Mouse (Mus musculus) layer of hippocampus, postnatal 14 days (tissue): ENCODE measurements around the gene Atf4. TPM values are rescaled to one million over a fixed set of nuclear protein-coding genes. Genes with fewer than 3 reads are reported as not detected.

Experiments
- DNase-seq, 2 experiments: peaks; one replicate each; pipeline ENCODE4 v3.0.0; 2021 to 2022; ENCODE audit warnings: low spot score in 2 of 2, mixed read lengths in 1 of 2
- long read RNA-seq, 2 experiments: library from polyadenylated mRNA; stranded (forward); transcript quantifications; one replicate each; pipeline ENCODE4 v2.0.0; 2021
- total RNA-seq, 2 experiments: library from RNA; stranded (reverse); gene quantifications; 2 replicates each; pipeline ENCODE4 v1.2.3; 2021

Gene Atf4
- 10 to 100 TPM; 96.2 to 96.4 TPM for total RNA-seq
- long read RNA-seq, experiment 1, transcript Atf4-201 (3 exons, 1,725 nt) = major isoform, 46 of 54 reads
- long read RNA-seq, experiment 1, partial matches to known transcripts = 3 of 54 reads
- long read RNA-seq, experiment 1, other reads (novel, unspliced or antisense) = 1 of 54 reads
- long read RNA-seq, experiment 2, transcript Atf4-203 (1 exons, 2,019 nt) = minor isoform, 7 of 70 reads
- long read RNA-seq, experiment 2, transcript Atf4-201 (3 exons, 1,725 nt) = major isoform, 63 of 70 reads
- long read RNA-seq, experiment 2, partial matches to known transcripts = 0 of 70 reads
- long read RNA-seq, experiment 2, other reads (novel, unspliced or antisense) = 0 of 70 reads

- DNase-seq = peak; percentile 99 to 100
Observed at GRCm38 (mm10) chr15:80254847-80255645, at the start of gene Atf4. Atf4 (plus strand) TSS chr15:80255184.

GRCm38 (mm10) chr15:80206057-80206565 lies 48.9 kb upstream of the Atf4 start:
- no peak for DNase-seq

- DNase-seq = no peak
Observed at GRCm38 (mm10) chr15:80208446-80208845, 46.5 kb upstream of the Atf4 start.

GRCm38 (mm10) chr15:80213688-80214087 lies 41.3 kb upstream of the Atf4 start:
- no peak for DNase-seq

DNA sequence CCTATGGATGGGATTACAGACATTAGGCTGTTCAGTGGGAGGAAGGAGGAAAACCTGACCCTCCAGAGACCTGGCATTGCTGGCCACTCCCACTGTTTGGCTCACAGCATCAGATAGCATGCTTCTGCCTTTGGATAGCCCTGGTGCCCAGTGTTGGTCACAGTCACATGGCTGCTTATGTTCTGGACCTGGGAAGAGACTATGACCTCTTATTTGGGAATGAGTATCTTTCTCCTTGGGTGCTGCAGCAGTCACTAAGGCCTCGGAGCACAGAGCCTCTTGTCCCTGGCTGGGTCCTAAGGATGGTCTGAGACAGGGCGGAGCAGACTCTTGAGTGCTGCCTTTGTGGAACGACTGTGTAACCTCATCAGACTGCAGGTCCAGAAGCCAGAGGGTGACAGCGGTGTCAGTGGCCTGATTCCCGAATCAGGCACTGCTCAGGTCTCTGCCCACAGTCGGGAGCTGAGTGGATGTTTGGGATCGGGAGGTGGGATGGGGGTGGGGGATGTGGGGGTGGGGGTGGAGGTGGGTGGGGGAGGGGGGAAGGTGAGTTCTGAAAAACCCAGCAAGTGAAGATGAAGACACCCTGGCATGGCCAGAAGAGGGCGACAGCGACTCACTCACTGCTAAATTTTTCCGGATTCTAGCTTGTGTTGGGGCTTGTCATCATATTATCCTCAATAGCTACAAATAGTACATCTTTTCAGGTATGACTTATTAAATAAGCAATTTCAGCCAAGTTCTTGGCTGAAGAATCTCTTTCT lies 39.1 kb upstream of the Atf4 start:
- no peak for DNase-seq

- no peak for DNase-seq
Observed at GRCm38 (mm10) chr15:80216480-80216820, 38.5 kb upstream of the Atf4 start.

GRCm38 (mm10) chr15:80217476-80217875 lies 37.5 kb upstream of the Atf4 start:
- DNase-seq = no peak

GRCm38 (mm10) chr15:80219211-80219610 lies 35.8 kb upstream of the Atf4 start:
- DNase-seq = no peak

DNA sequence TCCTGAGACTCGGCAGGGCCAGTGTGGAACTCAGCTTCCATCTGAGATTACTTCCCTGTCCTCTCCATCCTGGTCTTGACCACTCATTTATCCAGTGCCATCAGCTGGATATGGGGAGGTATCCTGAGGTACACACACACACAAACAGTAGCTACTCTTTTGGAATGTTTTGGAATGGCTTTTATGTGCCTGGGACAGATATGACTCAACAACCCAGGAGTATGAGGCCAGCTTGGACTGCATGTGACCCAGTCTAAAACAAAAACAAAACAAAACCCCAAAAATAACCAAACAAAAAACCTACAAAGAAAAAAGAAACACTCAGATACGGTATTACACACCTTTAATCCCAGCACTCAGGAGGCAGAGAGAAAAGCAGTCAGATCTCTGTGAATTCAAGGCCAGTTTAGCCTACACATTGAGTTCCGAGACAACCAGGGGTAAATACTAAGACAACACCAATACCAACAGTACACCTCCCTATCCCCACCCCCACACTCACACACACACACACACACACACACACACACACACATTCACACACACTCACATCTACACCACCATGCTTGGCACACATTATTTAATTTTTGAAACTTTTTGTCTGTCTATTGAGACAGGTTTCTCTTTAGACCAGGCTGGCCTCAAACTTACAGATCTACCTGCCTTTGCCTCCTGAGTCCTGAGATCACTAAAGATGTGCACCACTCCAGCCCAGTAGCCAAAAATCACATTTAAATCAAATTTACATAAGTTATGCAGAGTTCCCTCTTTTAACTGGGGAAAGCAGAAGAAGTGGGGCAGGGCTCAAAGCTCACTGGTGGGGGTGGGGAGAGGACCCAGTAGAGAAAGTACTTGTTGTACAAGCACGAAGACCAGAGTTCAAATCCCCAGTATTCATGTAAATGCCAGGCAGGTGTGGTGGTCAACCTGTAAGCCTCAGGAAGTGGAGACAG lies 35.0 kb upstream of the Atf4 start:
- no peak for DNase-seq

- DNase-seq = no peak
Observed at GRCm38 (mm10) chr15:80221031-80221430, 34.0 kb upstream of the Atf4 start.

DNA sequence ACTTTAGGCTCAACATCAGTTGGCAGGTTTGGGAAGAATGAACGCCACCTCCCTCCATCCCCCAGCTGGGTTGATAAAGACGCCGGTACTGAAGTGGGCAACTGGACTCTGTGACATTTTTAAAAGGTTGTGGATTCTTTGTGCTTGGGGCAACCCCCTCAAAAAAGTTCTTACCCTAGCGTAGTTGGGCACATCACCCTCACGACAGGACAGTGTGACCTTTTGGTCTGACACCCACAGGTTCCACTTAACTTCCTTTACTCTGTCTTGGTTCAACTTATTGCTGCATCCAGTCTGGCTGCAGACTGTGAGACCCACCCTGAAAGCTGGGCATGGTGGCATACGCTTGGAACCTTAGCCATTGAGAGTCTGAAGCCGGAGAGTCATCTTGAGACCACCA lies 31.2 kb upstream of the Atf4 start:
- no peak for DNase-seq

GRCm38 (mm10) chr15:80225208-80225607 lies 29.8 kb upstream of the Atf4 start:
- DNase-seq = peak; percentile 54 to 60

DNA sequence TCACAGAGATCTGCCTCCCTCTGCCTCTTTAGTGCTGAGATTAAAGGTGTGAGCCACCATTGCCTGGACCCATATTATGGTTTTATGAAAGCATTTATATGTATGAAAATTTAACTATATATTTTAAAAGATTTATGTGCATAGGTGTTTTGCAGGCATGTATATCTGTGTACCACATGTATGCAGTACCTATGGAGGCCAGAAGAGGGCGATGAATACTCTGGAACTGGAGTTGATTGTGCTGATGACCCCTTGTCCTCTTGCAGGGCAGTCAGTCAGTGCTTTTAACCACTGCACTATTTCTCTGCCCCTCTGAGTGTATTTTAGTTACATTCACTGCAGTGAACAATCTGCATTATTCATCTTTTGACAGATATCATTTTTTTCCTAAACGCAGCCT lies 29.2 kb upstream of the Atf4 start:
- DNase-seq = peak in 1 of 2 experiments; percentile 54

DNA sequence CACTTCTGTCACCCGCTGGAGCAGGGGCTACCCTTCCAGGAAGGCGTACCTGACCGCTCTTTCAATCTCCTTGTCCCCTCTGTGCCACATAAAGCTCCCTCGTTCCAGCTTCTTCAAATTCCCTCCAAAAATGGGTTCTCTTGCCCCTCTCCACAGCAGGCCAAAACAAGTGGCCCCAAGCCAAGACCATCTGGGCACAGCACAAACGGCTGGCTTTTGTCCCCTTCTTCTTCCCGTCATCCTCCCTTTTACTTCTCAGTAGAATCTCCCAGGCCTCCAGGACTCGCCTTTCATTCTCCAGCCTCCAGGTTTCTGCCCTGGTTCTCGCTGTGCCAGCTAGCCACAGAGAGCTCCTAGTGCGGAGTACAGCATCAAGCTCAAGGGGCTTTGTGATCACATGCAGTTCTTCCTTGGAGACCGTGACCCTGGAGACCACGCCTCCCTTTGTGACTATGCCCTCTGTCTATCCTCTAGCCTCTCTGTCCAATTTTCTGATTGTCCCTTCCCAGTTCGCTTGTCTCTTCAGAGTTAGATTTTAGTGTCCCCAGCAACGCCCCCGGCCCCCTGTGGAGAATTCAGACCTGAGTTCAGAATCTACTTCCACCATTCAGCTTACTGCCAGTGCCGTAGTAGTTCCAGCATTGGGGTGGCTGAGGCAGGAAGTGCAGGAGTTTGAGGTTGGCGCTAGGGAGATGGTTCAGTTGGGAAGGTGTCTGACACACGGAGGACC lies 26.7 kb upstream of the Atf4 start:
- no peak for DNase-seq

DNA sequence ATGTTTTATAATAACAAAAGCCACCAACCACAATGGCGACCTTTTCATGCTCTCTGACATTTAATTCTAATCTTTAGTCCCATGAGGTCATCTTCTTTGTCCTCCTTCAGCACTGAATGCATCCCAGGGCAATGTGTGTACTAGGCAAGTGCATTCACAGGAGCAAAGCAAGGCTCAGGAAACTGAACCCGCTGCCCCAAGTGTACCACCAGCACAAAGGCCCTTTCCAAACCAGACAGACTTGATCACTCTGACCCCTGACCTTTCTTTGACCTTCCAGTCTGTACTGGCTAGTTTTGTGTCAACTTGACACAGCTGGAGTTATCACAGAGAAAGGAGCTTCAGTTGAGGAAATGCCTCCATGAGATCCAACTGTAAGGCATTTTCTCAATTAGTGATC lies 22.7 kb upstream of the Atf4 start:
- no peak for DNase-seq

GRCm38 (mm10) chr15:80233053-80233452 lies 21.9 kb upstream of the Atf4 start:
- no peak for DNase-seq

DNA sequence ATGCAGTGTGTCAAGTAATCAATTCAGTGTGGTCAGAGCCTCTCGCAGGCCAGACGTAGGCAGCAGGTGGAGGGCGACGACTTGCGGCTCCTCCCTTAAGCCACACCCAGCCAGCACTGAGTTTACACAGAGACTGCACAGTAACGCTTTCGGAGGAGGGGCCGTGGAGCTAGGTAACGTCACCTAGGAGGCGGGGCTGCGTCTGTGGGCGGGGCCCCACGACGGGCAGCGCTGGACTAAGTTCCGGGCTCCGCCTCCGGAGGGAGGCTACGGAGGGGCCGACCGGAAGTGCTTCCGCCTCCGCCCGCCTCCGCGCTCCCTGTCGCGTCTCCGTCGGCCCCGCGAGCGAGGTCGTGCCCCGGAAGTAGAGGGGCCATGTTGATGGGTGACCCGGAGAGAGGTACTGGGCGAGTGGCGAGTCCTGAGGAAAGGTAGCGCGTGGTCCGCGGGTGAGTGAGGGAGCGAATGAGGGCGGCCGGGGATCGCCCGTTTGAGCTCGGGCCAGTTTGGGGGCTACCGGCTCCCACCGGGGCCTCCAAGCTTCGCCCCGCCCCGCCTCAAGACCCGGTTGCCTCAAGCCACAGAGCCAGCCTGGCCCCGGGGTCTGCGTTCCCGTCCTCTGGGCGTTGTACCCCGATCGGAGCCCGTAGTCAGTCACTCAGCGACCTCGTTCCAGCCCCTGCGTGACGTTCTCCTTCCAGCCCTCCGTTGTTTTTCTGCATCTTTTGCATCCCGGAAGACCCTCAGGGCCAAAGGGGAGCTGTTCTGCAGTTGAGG lies 21.1 kb upstream of the Atf4 start, which contains the start of gene Mief1:
TSS of gene Mief1 (plus strand) at position 286 of the 777 bp plus-strand sequence.
- DNase-seq = peak; percentile 92 to 96

- DNase-seq = no peak
Observed at GRCm38 (mm10) chr15:80235535-80235934, 19.4 kb upstream of the Atf4 start, which contains the start of gene AC140267.1. AC140267.1 (plus strand) TSS chr15:80235835.

DNA sequence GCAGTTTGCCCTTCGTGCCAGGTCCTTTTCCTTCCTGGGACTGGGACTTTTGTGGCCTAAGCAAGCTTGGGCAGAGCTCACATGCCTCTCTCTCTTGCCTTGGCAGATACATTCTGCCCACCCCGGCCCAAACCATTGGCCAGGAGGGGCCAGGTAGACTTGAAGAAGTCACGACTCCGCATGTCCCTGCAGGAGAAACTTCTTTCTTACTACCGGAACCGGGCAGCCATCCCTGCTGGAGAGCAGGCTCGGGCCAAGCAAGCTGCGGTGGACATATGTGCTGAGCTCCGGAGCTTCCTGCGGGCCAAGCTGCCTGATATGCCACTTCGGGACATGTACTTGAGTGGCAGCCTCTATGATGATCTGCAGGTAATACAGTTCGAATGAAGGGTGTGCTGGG lies 6.8 kb upstream of the Atf4 start:
- no peak for DNase-seq
